Mouse (Mus musculus) intestine, embryonic 15.5 days (tissue): ENCODE results near the gene Thbs1. TPM values are rescaled to one million over a fixed set of nuclear protein-coding genes. Genes with fewer than 3 reads are reported as not detected.

ENCODE experiments used
- ATAC-seq: fragments of 200-750 bp; cut with Nextera tagmentation; 2 replicates; pipeline ENCODE4 v1.8.0; 2017; ENCODE audit warnings: moderate TSS enrichment, moderate library complexity
- H3K27ac ChIP-seq: fragments of 300-500 bp; sonication (generic); 2 replicates; pipeline ENCODE4 v1.5.1; 2015; ENCODE audit warnings: mild to moderate bottlenecking, inconsistent platforms
- H3K27me3 ChIP-seq: fragments of 300-500 bp; sonication (generic); replicated peaks from 2 replicates; pipeline ENCODE4 v1.6.1; 2015; ENCODE audit warnings: inconsistent platforms
- H3K36me3 ChIP-seq: fragments of 300-500 bp; sonication (generic); 2 replicates; pipeline ENCODE4 v1.6.1; 2015; ENCODE audit warnings: inconsistent platforms
- H3K4me1 ChIP-seq: fragments of 300-500 bp; sonication (generic); replicated peaks from 2 replicates; pipeline ENCODE4 v1.6.1; 2015; ENCODE audit warnings: inconsistent platforms
- H3K4me2 ChIP-seq: fragments of 300-500 bp; sonication (generic); replicated peaks from 2 replicates; pipeline ENCODE4 v1.6.1; 2015; ENCODE audit warnings: mild to moderate bottlenecking, inconsistent platforms
- H3K4me3 ChIP-seq: fragments of 300-500 bp; sonication (generic); replicated peaks from 2 replicates; pipeline ENCODE4 v1.5.1; 2015; ENCODE audit warnings: inconsistent platforms
- H3K9ac ChIP-seq: fragments of 300-500 bp; sonication (generic); 2 replicates; pipeline ENCODE4 v1.6.1; 2015; ENCODE audit warnings: inconsistent platforms
- H3K9me3 ChIP-seq: fragments of 300-500 bp; sonication (generic); 2 replicates; pipeline ENCODE4 v1.6.1; 2016; ENCODE audit warnings: inconsistent platforms
- WGBS: fragments of 180-500 bp; shearing (Covaris S2); methylation state at CpG from one replicate; pipeline ENCODE4 v1.1.7; 2015; 5-methylcytosine and 5-hydroxymethylcytosine counted together
- polyA plus RNA-seq: library from polyadenylated mRNA; unstranded; fragments of >200 nt; fragmentation: Nextera tagmentation; extraction: Ambion mirVana; gene quantifications from 2 replicates; pipeline ENCODE4 v1.2.1, GENCODE M21; 2015

Thbs1 gene
- polyA plus RNA-seq, 1 experiment from 2014 or later, result 23.6 TPM

GRCm38 (mm10) chr2:118160991-118161390 is 49.3 kb downstream of the Thbs1 start:
- H3K4me3 ChIP-seq, result no peak overlapping the region
- no peak for ATAC-seq
- H3K27ac ChIP-seq, result no peak overlapping the region
- H3K4me2 ChIP-seq, result no peak overlapping the region
- H3K4me1 ChIP-seq, result no peaks in the 10 kb centered on the region
- H3K9me3 ChIP-seq, result no peaks in the 10 kb centered on the region
- WGBS, result 78% methylated on average over 2 of the region's 2 CpGs
- no peak overlapping the region for H3K9ac ChIP-seq
- no peaks in the 10 kb centered on the region for H3K27me3 ChIP-seq
- no peaks in the 10 kb centered on the region for H3K36me3 ChIP-seq

DNA sequence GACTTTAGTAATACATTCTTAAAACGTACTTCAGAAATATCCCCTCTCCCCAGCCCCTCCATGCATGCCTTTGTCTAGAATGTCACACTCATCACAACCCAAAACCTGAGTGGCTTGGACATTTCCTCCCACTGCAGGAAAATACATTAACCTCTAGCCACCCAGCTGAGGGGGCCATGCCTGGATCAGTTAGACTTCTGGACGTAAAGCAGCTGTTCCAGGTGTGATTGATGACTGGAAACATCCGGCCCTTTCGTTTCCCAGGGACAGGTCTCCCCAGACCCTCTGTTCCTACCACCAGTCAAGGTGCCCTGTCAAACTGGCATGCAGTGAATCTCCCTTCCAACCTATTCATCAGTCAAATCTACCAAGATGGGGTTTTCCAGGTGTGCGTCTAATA is 50.8 kb downstream of the Thbs1 start:
- no peak overlapping the region for H3K4me3 ChIP-seq
- no peaks in the 10 kb centered on the region for H3K9me3 ChIP-seq
- ATAC-seq, result no peak
- 56% methylated on average over 5 of the region's 5 CpGs for WGBS
- H3K9ac ChIP-seq, result no peak overlapping the region
- H3K36me3 ChIP-seq, result no peaks in the 10 kb centered on the region
- no peaks in the 10 kb centered on the region for H3K4me1 ChIP-seq
- H3K27me3 ChIP-seq, result no peaks in the 10 kb centered on the region
- H3K27ac ChIP-seq, result no peak overlapping the region
- no peak overlapping the region for H3K4me2 ChIP-seq

DNA sequence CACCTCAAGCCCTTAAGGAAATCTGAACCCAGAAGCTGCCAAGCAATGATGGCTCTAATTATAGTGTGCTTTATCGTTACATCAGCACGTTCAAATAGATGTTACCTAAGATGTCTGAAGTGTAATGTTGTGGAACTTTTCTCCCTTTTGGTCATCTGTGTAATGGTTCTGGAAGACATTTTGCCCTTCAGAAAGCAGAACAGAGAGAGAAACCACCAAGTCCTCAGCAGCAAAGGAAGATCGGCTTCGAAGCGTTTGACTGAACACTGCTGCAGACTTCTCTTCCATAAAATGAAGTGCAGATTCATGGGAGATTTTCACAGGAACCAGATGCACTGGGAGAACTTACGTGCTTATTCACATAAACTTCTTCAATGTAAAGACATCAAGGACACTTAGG is 52.5 kb downstream of the Thbs1 start:
- no peaks in the 10 kb centered on the region for H3K36me3 ChIP-seq
- H3K4me1 ChIP-seq, result no peaks in the 10 kb centered on the region
- no peaks in the 10 kb centered on the region for H3K27me3 ChIP-seq
- WGBS, result 79% methylated on average over 6 of the region's 6 CpGs
- no peak for ATAC-seq
- no peak overlapping the region for H3K4me3 ChIP-seq
- no peak overlapping the region for H3K9ac ChIP-seq
- no peak overlapping the region for H3K27ac ChIP-seq
- H3K9me3 ChIP-seq, result no peaks in the 10 kb centered on the region
- H3K4me2 ChIP-seq, result no peak overlapping the region

- 85% methylated on average over 2 of the region's 2 CpGs for WGBS
- ATAC-seq, result no peak
- Histone ChIP-seq H3K4me1 (no peaks in the 10 kb centered on the region), H3K27ac (no peak overlapping the region), H3K4me3 (no peak overlapping the region), H3K9me3 (no peaks in the 10 kb centered on the region), H3K4me2 (no peak overlapping the region), H3K36me3 (no peaks in the 10 kb centered on the region), H3K9ac (no peak overlapping the region), H3K27me3 (no peaks in the 10 kb centered on the region)
Measured at GRCm38 (mm10) chr2:118165691-118166090, 54.0 kb downstream of the Thbs1 start.

DNA sequence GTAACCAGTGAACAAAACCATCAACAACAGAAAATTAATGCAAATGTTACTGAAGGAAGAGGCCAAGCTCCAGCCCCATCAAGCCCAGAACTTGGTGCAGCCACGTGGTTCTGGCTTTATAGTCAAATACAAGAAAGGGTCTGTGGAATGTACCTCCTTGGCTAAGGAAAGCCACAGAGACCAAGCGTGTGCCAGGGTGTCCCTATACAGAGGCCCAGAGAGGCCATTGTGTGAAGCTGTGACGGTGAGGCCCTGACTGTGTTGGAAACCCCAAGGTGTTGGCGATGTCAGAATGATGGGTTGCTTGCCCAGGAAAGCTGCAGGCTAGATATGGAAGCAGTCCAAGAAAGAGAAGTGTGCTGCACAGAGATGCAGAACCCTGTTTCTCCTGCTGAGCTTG is 56.1 kb downstream of the Thbs1 start:
- Histone ChIP-seq H3K27me3 (no peaks in the 10 kb centered on the region), H3K4me2 (no peak overlapping the region), H3K4me3 (no peak overlapping the region), H3K4me1 (no peaks in the 10 kb centered on the region), H3K9ac (no peak overlapping the region), H3K9me3 (no peaks in the 10 kb centered on the region), H3K36me3 (no peaks in the 10 kb centered on the region), H3K27ac (no peak overlapping the region)
- ATAC-seq, result no peak
- WGBS, result 79% methylated on average over 4 of the region's 4 CpGs

DNA sequence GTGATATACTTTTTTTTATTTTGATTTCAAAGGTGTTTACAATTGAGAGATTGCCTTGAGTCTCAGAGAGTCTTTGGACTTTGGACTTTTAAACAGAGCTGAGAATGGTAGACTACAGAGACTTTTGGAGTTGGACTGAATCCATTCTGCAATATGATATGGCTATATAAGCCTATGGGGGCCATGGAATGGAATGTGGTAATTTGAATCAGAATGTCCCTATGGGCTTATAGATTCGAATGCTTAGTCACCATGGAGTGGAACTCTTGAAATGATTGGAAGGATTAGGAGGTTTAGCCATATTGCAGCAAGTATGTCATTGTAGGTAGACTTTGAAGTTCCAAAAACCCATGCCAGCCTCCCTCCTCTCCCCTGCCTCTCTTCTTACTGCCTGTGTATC is 56.5 kb downstream of the Thbs1 start:
- ATAC-seq, result no peak
- no peak overlapping the region for H3K4me3 ChIP-seq
- no peaks in the 10 kb centered on the region for H3K9me3 ChIP-seq
- H3K36me3 ChIP-seq, result no peaks in the 10 kb centered on the region
- H3K9ac ChIP-seq, result no peak overlapping the region
- no peaks in the 10 kb centered on the region for H3K4me1 ChIP-seq
- H3K4me2 ChIP-seq, result no peak overlapping the region
- WGBS, result 74% methylated on average over 1 of the region's 1 CpGs
- no peaks in the 10 kb centered on the region for H3K27me3 ChIP-seq
- no peak overlapping the region for H3K27ac ChIP-seq

- Histone ChIP-seq H3K4me3 (no peak overlapping the region), H3K4me1 (no peaks in the 10 kb centered on the region), H3K4me2 (no peak overlapping the region), H3K9ac (no peak overlapping the region), H3K27ac (no peak overlapping the region), H3K27me3 (no peaks in the 10 kb centered on the region), H3K36me3 (no peaks in the 10 kb centered on the region), H3K9me3 (no peaks in the 10 kb centered on the region)
- peak; percentile 66 for ATAC-seq
- 86% methylated on average over 10 of the region's 10 CpGs for WGBS
Measured at GRCm38 (mm10) chr2:118174558-118175383, 63.1 kb downstream of the Thbs1 start.

Other genes starting within 250 kb of the Thbs1 start
- 0.14 and 0.19 TPM in 2 replicates for gene Fsip1, start 145.1 kb downstream of the Thbs1 start, polyA plus RNA-seq